Mouse (Mus musculus): Measurements from ENCODE around the gene Cdc37l1.

The Cdc37l1 gene

GRCm38 (mm10) chr19:29046961-29047333 is 56.8 kb downstream of the Cdc37l1 start:
- no peak for DNase-seq (ENCODE audit: low spot score in 2 of 2)

DNA sequence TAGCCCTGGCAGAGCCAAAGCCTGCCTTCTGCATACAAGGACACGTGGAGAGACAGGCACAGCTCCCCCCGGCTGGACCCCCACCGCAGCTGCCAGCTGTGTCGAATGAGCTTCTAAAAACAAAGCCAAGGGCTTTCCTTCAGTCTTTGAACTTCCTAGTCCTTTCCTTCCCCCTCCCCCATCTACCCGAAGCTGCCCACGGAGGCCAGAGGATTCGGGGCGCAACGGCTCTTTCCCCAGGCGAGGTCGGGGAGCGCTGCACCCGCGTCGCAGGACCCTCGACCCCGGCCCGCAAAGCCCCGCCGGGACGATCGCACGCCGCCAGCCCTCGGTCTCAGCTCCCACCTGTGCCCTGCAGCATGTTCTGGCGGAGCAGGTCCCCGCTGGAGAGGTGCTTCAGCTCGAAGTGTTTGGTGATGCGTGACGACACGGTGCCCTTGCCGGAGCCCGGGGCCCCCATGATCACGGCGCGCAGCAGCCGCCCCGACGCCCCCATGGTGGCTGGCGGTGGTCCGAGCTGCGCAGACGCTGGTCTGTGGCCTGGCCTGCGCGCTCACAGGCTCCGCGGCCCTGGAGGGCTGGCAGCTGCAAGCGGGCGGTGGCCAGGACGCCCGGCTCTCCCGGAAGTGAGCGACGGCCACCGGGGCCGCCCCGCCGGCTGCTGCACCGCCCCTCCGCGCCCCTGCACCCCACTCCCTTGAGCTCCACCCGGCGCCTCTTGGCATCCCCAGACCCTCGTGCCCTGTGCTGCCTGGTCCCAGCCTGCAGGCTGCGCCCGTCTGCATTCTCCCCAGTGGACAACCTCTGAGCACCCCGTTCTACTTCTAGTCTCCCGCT is 57.4 kb downstream of the Cdc37l1 start, which contains the start of gene Ak3:
Ak3 (minus strand) TSS at position 628 of the 837 bp plus-strand sequence.
- peak; percentile 55 to 68 for DNase-seq (ENCODE audit: low spot score in 2 of 2)

GRCm38 (mm10) chr19:29049401-29050075 is 59.4 kb downstream of the Cdc37l1 start:
- no peak for DNase-seq (ENCODE audit: low spot score in 2 of 2)

GRCm38 (mm10) chr19:29050186-29050980 is 60.2 kb downstream of the Cdc37l1 start:
- no peak for DNase-seq (ENCODE audit: low spot score in 2 of 2)

GRCm38 (mm10) chr19:29052786-29053185 is 62.6 kb downstream of the Cdc37l1 start:
- DNase-seq (ENCODE audit: low spot score in 2 of 2): no peak

- DNase-seq (ENCODE audit: low spot score in 2 of 2): no peak
These were observed 64.4 kb downstream of the Cdc37l1 start for GRCm38 (mm10) chr19:29054594-29054993.

GRCm38 (mm10) chr19:29055469-29055868 is 65.3 kb downstream of the Cdc37l1 start:
- DNase-seq (ENCODE audit: low spot score in 2 of 2): no peak

DNA sequence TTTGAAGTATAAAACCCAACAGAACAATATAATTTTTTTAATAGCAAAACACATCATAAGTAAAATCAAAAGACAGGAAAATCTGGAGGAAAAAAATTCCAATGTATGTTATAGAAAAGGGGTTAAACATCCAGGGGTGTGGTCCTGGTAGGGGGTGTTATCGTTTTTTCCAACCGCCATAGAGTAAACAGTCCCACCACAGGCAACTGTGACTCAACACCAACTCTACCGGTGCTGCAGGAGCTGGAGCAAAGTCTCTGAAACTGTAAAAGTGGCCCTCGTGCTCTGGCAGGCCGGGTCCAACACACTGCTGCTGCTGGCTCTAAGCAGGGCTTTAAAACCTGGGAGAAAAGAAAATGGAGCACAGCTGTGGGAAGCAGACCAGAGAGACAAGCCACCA is 68.6 kb downstream of the Cdc37l1 start:
- no peak for DNase-seq (ENCODE audit: low spot score in 2 of 2)

- DNase-seq (ENCODE audit: low spot score in 2 of 2): no peak
These were observed 69.5 kb downstream of the Cdc37l1 start for GRCm38 (mm10) chr19:29059688-29060087.

DNA sequence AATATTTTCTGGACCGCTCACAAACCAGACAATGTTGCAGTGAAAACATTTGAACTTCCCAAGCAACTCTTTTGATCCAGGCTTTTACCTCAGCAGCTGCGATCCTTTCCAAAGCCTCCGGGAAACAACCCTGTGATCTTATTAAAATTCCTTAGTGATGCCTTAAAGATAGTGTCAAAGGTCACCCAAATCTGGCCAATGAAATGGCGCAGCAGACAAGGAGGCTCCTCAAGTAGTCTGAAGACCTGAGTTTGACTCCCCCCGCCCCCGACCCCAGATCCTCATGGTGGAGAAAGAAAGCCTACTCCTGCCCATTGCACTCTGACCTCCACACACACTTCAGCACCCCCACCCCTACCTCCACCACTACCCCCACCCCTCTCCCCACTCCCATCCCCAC is 70.1 kb downstream of the Cdc37l1 start:
- no peak for DNase-seq (ENCODE audit: low spot score in 2 of 2)

GRCm38 (mm10) chr19:29063009-29063408 is 72.9 kb downstream of the Cdc37l1 start:
- no peak for DNase-seq (ENCODE audit: low spot score in 2 of 2)

DNA sequence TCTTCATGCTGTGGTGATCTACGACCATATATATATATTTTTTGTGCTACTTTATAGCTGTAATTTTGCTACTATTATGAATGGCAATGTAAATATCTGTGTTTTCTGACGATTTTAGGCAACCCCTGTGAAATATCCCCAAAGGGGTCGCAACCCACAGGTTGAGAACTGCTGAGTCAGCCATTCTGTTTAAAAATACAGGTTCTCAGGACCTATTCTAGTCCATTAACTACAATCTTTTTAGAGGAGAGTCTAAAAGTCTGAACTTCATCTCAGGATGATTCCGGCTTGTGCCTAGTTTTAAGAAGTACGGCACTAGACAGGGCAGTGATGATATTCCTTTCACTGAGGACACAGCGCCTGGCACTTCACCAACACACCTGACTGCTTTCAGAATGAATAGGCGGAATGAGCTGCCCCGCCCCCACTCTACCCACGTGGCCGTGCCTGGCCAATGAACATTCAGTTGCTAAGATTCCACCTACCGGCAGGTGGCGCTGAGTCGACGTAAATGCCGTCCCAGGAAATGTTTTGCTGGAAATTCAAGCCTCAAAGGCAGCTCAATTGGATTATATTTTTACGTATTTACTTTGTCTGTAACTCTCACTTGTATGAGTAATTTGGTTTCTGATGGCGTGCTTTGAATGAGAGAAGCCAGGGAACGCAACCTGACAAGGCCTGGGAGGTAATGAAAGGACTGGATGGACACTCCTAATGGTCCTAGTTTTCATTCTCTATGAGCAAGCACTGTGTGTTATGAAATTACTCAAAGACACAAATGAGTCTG is 73.6 kb downstream of the Cdc37l1 start:
- peak; percentile 92 to 97 for DNase-seq (ENCODE audit: low spot score in 2 of 2)

- peak; percentile 62 to 71 for DNase-seq (ENCODE audit: low spot score in 2 of 2)
These were observed 74.4 kb downstream of the Cdc37l1 start for GRCm38 (mm10) chr19:29064451-29065102.

- peak; percentile 75 to 84 for DNase-seq (ENCODE audit: low spot score in 2 of 2)
These were observed 76.9 kb downstream of the Cdc37l1 start for GRCm38 (mm10) chr19:29066981-29067471.

GRCm38 (mm10) chr19:29069195-29069594 is 79.0 kb downstream of the Cdc37l1 start:
- DNase-seq (ENCODE audit: low spot score in 2 of 2): no peak

DNA sequence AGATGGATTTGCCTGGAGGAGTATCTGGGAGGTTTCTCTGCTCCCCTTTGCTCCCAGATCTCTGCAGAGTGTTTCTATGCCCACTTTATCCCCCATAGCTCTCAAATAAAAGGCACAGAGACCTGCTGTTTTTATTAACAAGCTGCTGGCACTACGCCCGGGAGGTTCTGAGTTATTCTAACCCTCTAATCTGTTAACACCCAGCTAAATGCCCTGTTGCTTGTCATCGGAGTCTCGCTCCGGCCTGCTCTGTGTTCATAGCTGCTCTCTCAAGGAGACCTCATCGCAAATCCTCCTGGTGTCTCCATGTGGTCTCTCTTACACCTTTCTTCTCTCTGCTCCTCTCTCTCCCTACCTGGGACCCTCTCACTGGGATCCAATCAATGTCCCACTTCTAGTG is 84.7 kb downstream of the Cdc37l1 start:
- DNase-seq (ENCODE audit: low spot score in 2 of 2): no peak

Data from spleen, postnatal 14 days (tissue).